Mouse (Mus musculus) MEL (cell line): ENCODE results near the gene Atp2a3. TPM values are rescaled to one million over a fixed set of nuclear protein-coding genes. Genes with fewer than 3 reads are reported as not detected.

Experiments
- DNase-seq: peaks from one replicate; pipeline ENCODE4 v3.0.0; 2011; ENCODE audit warnings: low read depth, low spot score
- H3K27ac ChIP-seq: 2 replicates; pipeline ENCODE4 v1.5.1; 2012; ENCODE audit warnings: low read depth, mild to moderate bottlenecking, control low read depth, low read length, moderate library complexity; ENCODE audit not compliant: control insufficient read depth
- H3K27me3 ChIP-seq, 2 experiments: fragments of 150-350 bp in 1 of 2; sonication (generic) in 1 of 2; 2 replicates each; pipeline ENCODE4 v1.6.1; 2012; ENCODE audit warnings: low read length in 2 of 2, mild to moderate bottlenecking in 2 of 2, improper control_type of control experiment in 1 of 2, moderate library complexity in 1 of 2; ENCODE audit not compliant: insufficient read depth in 2 of 2, control insufficient read depth in 1 of 2
- H3K36me3 ChIP-seq, 2 experiments: 2 replicates each; pipeline ENCODE4 v1.6.1; 2012 to 2014; ENCODE audit warnings: low read length in 2 of 2, improper control_type of control experiment in 1 of 2, inconsistent platforms in 1 of 2, mild to moderate bottlenecking in 1 of 2; ENCODE audit not compliant: insufficient read depth in 2 of 2, control insufficient read depth in 1 of 2
- H3K4me1 ChIP-seq, 2 experiments: fragments of 150-350 bp in 1 of 2; sonication (generic) in 1 of 2; 2 replicates each; pipeline ENCODE4 v1.6.1; 2012; ENCODE audit warnings: low read length in 2 of 2, improper control_type of control experiment in 1 of 2, mild to moderate bottlenecking in 1 of 2; ENCODE audit not compliant: insufficient read depth in 2 of 2, control insufficient read depth in 1 of 2
- H3K4me3 ChIP-seq, 2 experiments: fragments of 150-350 bp in 1 of 2; sonication (generic) in 1 of 2; 2 replicates each; pipeline ENCODE4 v1.5.1; 2012; ENCODE audit warnings: low read depth in 2 of 2, low read length in 2 of 2, mild to moderate bottlenecking in 2 of 2, moderate library complexity in 2 of 2, control low read depth in 1 of 2, improper control_type of control experiment in 1 of 2; ENCODE audit not compliant: control insufficient read depth in 1 of 2, insufficient read depth in 1 of 2
- H3K79me2 ChIP-seq: 2 replicates; pipeline ENCODE4 v1.6.1; 2012; ENCODE audit warnings: mild to moderate bottlenecking, low read length, moderate library complexity; ENCODE audit not compliant: control insufficient read depth, poor library complexity, insufficient read depth
- H3K9ac ChIP-seq: 2 replicates; pipeline ENCODE4 v1.6.1; 2012; ENCODE audit warnings: low read depth, mild to moderate bottlenecking, control low read depth, low read length, moderate library complexity; ENCODE audit not compliant: control insufficient read depth, poor library complexity, severe bottlenecking
- H3K9me3 ChIP-seq: fragments of 150-350 bp; sonication (generic); replicated peaks from 2 replicates; pipeline ENCODE4 v1.6.1; 2012; ENCODE audit warnings: mild to moderate bottlenecking, low read length, improper control_type of control experiment, moderate library complexity; ENCODE audit not compliant: insufficient read depth
- BHLHE40 ChIP-seq: IDR thresholded peaks from 2 replicates; pipeline ENCODE4 v1.6.1; 2012; ENCODE audit warnings: low read depth, mild to moderate bottlenecking, inconsistent platforms, low read length, improper control_type of control experiment, borderline replicate concordance
- CHD1 ChIP-seq: IDR thresholded peaks from 2 replicates; pipeline ENCODE4 v1.6.1; 2012; ENCODE audit warnings: low read depth, mild to moderate bottlenecking, inconsistent platforms, low read length, improper control_type of control experiment
- E2F4 ChIP-seq: IDR thresholded peaks from 2 replicates; pipeline ENCODE4 v1.6.1; 2011; ENCODE audit warnings: low read depth, low read length, improper control_type of control experiment, borderline replicate concordance
- EP300 ChIP-seq, 2 experiments: IDR thresholded peaks; 2 replicates each; pipeline ENCODE4 v1.6.1; 2011; ENCODE audit warnings: improper control_type of control experiment in 2 of 2, low read length in 2 of 2, low read depth in 1 of 2, mild to moderate bottlenecking in 1 of 2
- ETS1 ChIP-seq: IDR thresholded peaks from 2 replicates; pipeline ENCODE4 v1.6.1; 2012; ENCODE audit warnings: low read depth, mild to moderate bottlenecking, inconsistent platforms, low read length, improper control_type of control experiment, moderate library complexity
- GABPA ChIP-seq: IDR thresholded peaks from 2 replicates; pipeline ENCODE4 v1.6.1; 2012; ENCODE audit warnings: low read depth, mild to moderate bottlenecking, inconsistent platforms, low read length, improper control_type of control experiment, moderate library complexity
- GATA1 ChIP-seq: IDR thresholded peaks from 2 replicates; pipeline ENCODE4 v1.6.1; 2011; ENCODE audit warnings: low read depth, low read length, improper control_type of control experiment
- MYC ChIP-seq: IDR thresholded peaks from 2 replicates; pipeline ENCODE4 v1.6.1; 2011; ENCODE audit warnings: low read depth, mild to moderate bottlenecking, low read length, improper control_type of control experiment, moderate library complexity
- NELFE ChIP-seq: IDR thresholded peaks from 2 replicates; pipeline ENCODE4 v1.6.1; 2011; ENCODE audit warnings: low read depth, low read length, improper control_type of control experiment
- NRF1 ChIP-seq: IDR thresholded peaks from 2 replicates; pipeline ENCODE4 v1.6.1; 2014; ENCODE audit warnings: low read depth, mild to moderate bottlenecking, inconsistent platforms, low read length, improper control_type of control experiment, moderate library complexity; ENCODE audit not compliant: poor library complexity, insufficient read depth, severe bottlenecking
- POLR2A ChIP-seq, 2 experiments: IDR thresholded peaks; 2 replicates each; pipeline ENCODE4 v1.6.1; 2011 to 2012; ENCODE audit warnings: low read length in 2 of 2, mild to moderate bottlenecking in 2 of 2, control low read depth in 1 of 2, improper control_type of control experiment in 1 of 2, low read depth in 1 of 2, moderate library complexity in 1 of 2; ENCODE audit not compliant: control insufficient read depth in 1 of 2, insufficient read depth in 1 of 2, poor library complexity in 1 of 2
- POLR2AphosphoS5 ChIP-seq: IDR thresholded peaks from 2 replicates; pipeline ENCODE4 v1.6.1; 2012; ENCODE audit warnings: low read depth, borderline replicate concordance, mild to moderate bottlenecking, inconsistent platforms, low read length, moderate library complexity, mixed read lengths
- SIN3A ChIP-seq: IDR thresholded peaks from 2 replicates; pipeline ENCODE4 v1.6.1; 2012; ENCODE audit warnings: low read length, improper control_type of control experiment, inconsistent platforms
- SMC3 ChIP-seq: IDR thresholded peaks from 2 replicates; pipeline ENCODE4 v1.6.1; 2011; ENCODE audit warnings: low read depth, low read length, improper control_type of control experiment
- TAL1 ChIP-seq: IDR thresholded peaks from 2 replicates; pipeline ENCODE4 v1.6.1; 2012; ENCODE audit warnings: mild to moderate bottlenecking, inconsistent platforms, low read length, moderate library complexity, mixed read lengths
- UBTF ChIP-seq: IDR thresholded peaks from 2 replicates; pipeline ENCODE4 v1.6.1; 2012; ENCODE audit warnings: low read depth, mild to moderate bottlenecking, inconsistent platforms, low read length, improper control_type of control experiment, moderate library complexity, borderline replicate concordance; ENCODE audit not compliant: insufficient read depth
- USF1 ChIP-seq: IDR thresholded peaks from 2 replicates; pipeline ENCODE4 v1.6.1; 2014; ENCODE audit warnings: low read depth, mild to moderate bottlenecking, inconsistent platforms, low read length, improper control_type of control experiment, moderate library complexity
- USF2 ChIP-seq, 2 experiments: IDR thresholded peaks; 2 replicates each; pipeline ENCODE4 v1.6.1; 2011 to 2012; ENCODE audit warnings: improper control_type of control experiment in 2 of 2, low read length in 2 of 2, borderline replicate concordance in 1 of 2, inconsistent platforms in 1 of 2, low read depth in 1 of 2, mild to moderate bottlenecking in 1 of 2; ENCODE audit not compliant: insufficient read depth in 1 of 2
- ZC3H11A ChIP-seq: IDR thresholded peaks from 2 replicates; pipeline ENCODE4 v1.6.1; 2012; ENCODE audit warnings: low read depth, mild to moderate bottlenecking, inconsistent platforms, low read length, improper control_type of control experiment
- ZMIZ1 ChIP-seq: IDR thresholded peaks from 2 replicates; pipeline ENCODE4 v1.6.1; 2012; ENCODE audit warnings: low read depth, mild to moderate bottlenecking, inconsistent platforms, low read length, improper control_type of control experiment, moderate library complexity
- polyA plus RNA-seq, 2 experiments: library from polyadenylated mRNA; stranded (reverse) in 1 of 2; unstranded in 1 of 2; fragments of >175 nt in 1 of 2; fragments of >200 nt in 1 of 2; gene quantifications; 2 replicates each; pipeline versions ENCODE4 v1.2.1 to v1.2.4; 2012; ENCODE audit warnings: low replicate concordance in 2 of 2, low read depth in 1 of 2; ENCODE audit not compliant: insufficient read length in 2 of 2, insufficient read depth in 1 of 2, missing spikeins in 1 of 2
- total RNA-seq: library from RNA; depleted of rRNA; stranded (reverse); fragments of 300-350 nt; gene quantifications from 2 replicates; pipeline ENCODE4 v1.2.3, GENCODE M21; 2012

Atp2a3 gene
- total and polyA plus RNA-seq, 3 experiments, result 10.7 to 49.9 TPM; not detected in 1

DNA sequence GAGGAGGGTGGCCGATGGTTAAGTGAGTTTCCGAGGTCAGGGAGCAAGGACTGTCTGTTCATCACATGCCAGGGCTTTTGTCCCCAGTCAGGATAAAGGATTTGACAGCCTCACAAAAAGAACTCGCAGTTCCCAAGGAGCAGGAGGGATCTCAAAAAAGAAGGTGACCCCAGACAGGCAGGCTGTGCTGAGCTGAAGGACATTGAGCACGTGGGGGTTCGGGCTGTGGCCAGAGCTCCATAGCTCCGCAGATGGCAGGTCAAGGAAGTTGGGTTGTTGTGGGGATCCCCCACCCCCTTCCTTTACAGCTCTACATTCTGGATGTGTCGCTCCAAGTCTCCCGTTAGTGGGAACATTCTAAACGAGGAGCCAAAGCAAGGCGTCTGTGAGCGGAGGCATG, 13.1 kb upstream of the Atp2a3 start:
- Histone ChIP-seq H3K27me3 (no peaks in the 10 kb centered on the region), H3K36me3 (peaks cover 0 to 12% of the 10 kb centered on the region in 2 experiments; a peak in 2 of 4 replicates), H3K79me2 (no peaks in the 10 kb centered on the region), H3K4me3 (no peak overlapping the region), H3K9ac (no peak overlapping the region), H3K9me3 (no peaks in the 10 kb centered on the region), H3K27ac (no peak overlapping the region), H3K4me1 (peaks cover 0 to 35% of the 10 kb centered on the region in 2 experiments; a peak in 2 of 4 replicates)
- TF ChIP-seq CHD1 (no peak), USF2 (IDR thresholded peaks at IDR 0.05; ENCODE audit: borderline replicate concordance in 1 of 2, insufficient read depth in 1 of 2, low read depth in 1 of 2, low read length in 2 of 2) (no peak), EP300 (IDR thresholded peaks at IDR 0.05; ENCODE audit: low read depth in 1 of 2, low read length in 2 of 2) (no peak), E2F4 (no peak), SMC3 (no peak), ZMIZ1 (no peak), POLR2AphosphoS5 (no peak)
- no peak for DNase-seq

DNA sequence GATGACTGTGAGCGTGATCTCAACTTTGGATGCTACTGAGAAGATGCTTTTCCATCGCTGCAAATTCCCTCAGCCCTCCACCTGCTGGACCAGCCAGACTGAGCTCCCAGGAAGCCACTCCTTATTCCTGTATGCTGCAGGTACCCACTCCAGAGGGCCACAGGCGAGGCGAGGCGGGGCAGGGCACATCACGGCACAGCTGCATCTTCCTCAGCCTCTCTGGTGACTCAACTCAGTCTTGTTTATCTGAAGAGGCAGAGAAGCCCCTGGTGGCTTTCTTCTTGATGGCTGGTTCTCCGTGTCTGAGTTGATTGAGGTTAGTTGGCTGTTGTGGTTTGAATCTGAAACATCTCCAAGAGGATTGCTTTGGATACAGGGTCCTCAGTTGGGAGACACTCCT, 12.7 kb upstream of the Atp2a3 start:
- H3K9ac ChIP-seq, result no peak overlapping the region
- TF ChIP-seq EP300 (IDR thresholded peaks at IDR 0.05; ENCODE audit: low read depth in 1 of 2, low read length in 2 of 2) (0 out of 4 replicates have a peak, but pooled peaks of 1 of the 2 experiments have one; percentile 18), BHLHE40 (no peak), TAL1 (peak; percentile 30; the same call in 1 of the 2 replicates), ETS1 (no peak), POLR2AphosphoS5 (no peak)
- H3K9me3 ChIP-seq, result no peaks in the 10 kb centered on the region
- H3K27me3 ChIP-seq, result no peaks in the 10 kb centered on the region
- peak; percentile 37 for DNase-seq
- peaks cover 0 to 12% of the 10 kb centered on the region in 2 experiments; a peak in 2 of 4 replicates for H3K36me3 ChIP-seq
- peaks cover 0 to 35% of the 10 kb centered on the region in 2 experiments; a peak in 2 of 4 replicates for H3K4me1 ChIP-seq
- no peak overlapping the region for H3K4me3 ChIP-seq
- no peak overlapping the region for H3K27ac ChIP-seq
- H3K79me2 ChIP-seq, result no peaks in the 10 kb centered on the region

DNA sequence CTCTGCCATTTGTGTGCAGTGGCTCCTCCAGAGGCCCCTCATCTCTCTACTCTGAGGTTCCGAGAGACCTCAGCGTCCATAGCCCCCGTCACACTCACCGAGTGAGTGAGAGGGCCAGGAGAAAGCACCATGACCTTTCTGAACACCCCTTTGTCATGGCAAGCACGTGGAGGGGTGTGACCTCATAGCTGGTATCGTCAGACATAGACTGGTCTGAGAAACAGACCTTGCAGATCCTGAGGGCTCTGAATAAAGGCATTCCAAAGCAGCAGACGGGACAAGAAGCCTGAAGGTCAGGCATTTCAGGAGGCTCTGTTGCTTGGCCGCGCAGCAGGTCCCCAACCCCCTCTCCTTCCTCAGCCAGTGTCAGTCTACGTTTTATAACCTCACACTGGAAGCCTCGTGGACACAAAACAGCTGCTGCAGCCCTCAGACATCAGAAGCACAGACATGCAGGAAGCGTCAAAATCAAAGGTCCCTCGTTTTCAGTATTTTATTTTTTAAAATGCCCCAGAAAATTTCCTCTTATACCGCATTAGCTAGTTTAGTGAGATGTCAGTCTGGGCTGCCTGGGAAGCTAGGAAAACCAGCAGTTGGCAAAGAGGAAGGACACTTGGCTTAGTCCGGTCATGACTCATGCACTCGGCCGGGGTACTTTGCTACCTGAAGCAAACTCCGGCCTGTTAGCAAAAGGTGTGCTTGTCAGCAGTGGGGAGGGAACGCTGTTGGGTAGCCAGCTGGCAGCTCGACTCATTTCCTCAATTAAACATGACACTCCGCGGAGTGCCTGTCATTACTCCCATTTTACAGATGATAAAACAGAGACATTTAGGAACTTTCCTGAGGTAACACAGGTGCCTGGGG, 9.6 kb upstream of the Atp2a3 start:
- no peak overlapping the region for H3K27ac ChIP-seq
- no peak for DNase-seq
- no peaks in the 10 kb centered on the region for H3K27me3 ChIP-seq
- no peaks in the 10 kb centered on the region for H3K79me2 ChIP-seq
- H3K4me3 ChIP-seq, result no peak overlapping the region
- no peak for TF ChIP-seq POLR2A (IDR thresholded peaks at IDR 0.05; ENCODE audit: control insufficient read depth in 1 of 2, insufficient read depth in 1 of 2, low read depth in 1 of 2, low read length in 2 of 2, poor library complexity in 1 of 2)
- no peak for TF ChIP-seq NRF1
- no peak for TF ChIP-seq USF1
- TF ChIP-seq BHLHE40, result no peak
- no peak for TF ChIP-seq EP300 (IDR thresholded peaks at IDR 0.05; ENCODE audit: low read depth in 1 of 2, low read length in 2 of 2)
- no peak for TF ChIP-seq ETS1
- TF ChIP-seq CHD1, result no peak
- no peak for TF ChIP-seq ZC3H11A
- TF ChIP-seq GABPA, result no peak
- no peak for TF ChIP-seq UBTF
- TF ChIP-seq NELFE, result no peak
- no peak for TF ChIP-seq MYC
- TF ChIP-seq E2F4, result no peak
- TF ChIP-seq USF2 (IDR thresholded peaks at IDR 0.05; ENCODE audit: borderline replicate concordance in 1 of 2, insufficient read depth in 1 of 2, low read depth in 1 of 2, low read length in 2 of 2), result no peak
- TF ChIP-seq GATA1, result no peak
- no peak for TF ChIP-seq SIN3A
- H3K9me3 ChIP-seq, result no peaks in the 10 kb centered on the region
- H3K4me1 ChIP-seq, result peaks cover 0 to 30% of the 10 kb centered on the region in 2 experiments; a peak in 3 of 4 replicates
- H3K36me3 ChIP-seq, result peaks cover 0 to 4% of the 10 kb centered on the region in 2 experiments; a peak in 2 of 4 replicates
- H3K9ac ChIP-seq, result no peak overlapping the region
